Mouse (Mus musculus) heart, embryonic 12.5 days (tissue): ENCODE measurements around the gene Slc22a6. TPM values are rescaled to one million over a fixed set of nuclear protein-coding genes. Genes with fewer than 3 reads are reported as not detected.

ENCODE experiments used
- ATAC-seq: fragments of 200-750 bp; cut with Nextera tagmentation; 2 replicates; pipeline ENCODE4 v1.8.0; 2017; ENCODE audit warnings: moderate TSS enrichment, moderate library complexity; ENCODE audit not compliant: insufficient number of reproducible peaks, low FRiP score
- H3K27ac ChIP-seq: fragments of 300-500 bp; sonication (generic); 2 replicates; pipeline ENCODE4 v1.5.1; 2016; ENCODE audit warnings: mild to moderate bottlenecking, moderate library complexity; ENCODE audit not compliant: poor library complexity, severe bottlenecking
- H3K27me3 ChIP-seq: fragments of 300-500 bp; sonication (generic); replicated peaks from 2 replicates; pipeline ENCODE4 v1.6.1; 2016; ENCODE audit warnings: mild to moderate bottlenecking, moderate library complexity
- H3K36me3 ChIP-seq: fragments of 300-500 bp; sonication (generic); 2 replicates; pipeline ENCODE4 v1.6.1; 2016; ENCODE audit warnings: mild to moderate bottlenecking, moderate library complexity
- H3K4me1 ChIP-seq: fragments of 300-500 bp; sonication (generic); replicated peaks from 2 replicates; pipeline ENCODE4 v1.6.1; 2016; ENCODE audit warnings: mild to moderate bottlenecking
- H3K4me2 ChIP-seq: fragments of 300-500 bp; sonication (generic); 2 replicates; pipeline ENCODE4 v1.6.1; 2016; ENCODE audit warnings: mild to moderate bottlenecking, moderate library complexity
- H3K4me3 ChIP-seq: fragments of 300-500 bp; sonication (generic); 2 replicates; pipeline ENCODE4 v1.5.1; 2016; ENCODE audit warnings: mild to moderate bottlenecking
- H3K9ac ChIP-seq: fragments of 300-500 bp; sonication (generic); 2 replicates; pipeline ENCODE4 v1.6.1; 2016; ENCODE audit warnings: mild to moderate bottlenecking, moderate library complexity
- H3K9me3 ChIP-seq: fragments of 300-500 bp; sonication (generic); replicated peaks from 2 replicates; pipeline ENCODE4 v1.6.1; 2016; ENCODE audit warnings: mild to moderate bottlenecking, moderate library complexity
- WGBS: fragments of 180-500 bp; shearing (Covaris S2); methylation state at CpG from one replicate; pipeline ENCODE4 v1.1.7; 2016; 5-methylcytosine and 5-hydroxymethylcytosine counted together
- polyA plus RNA-seq: library from polyadenylated mRNA; unstranded; fragments of >200 nt; fragmentation: Nextera tagmentation; extraction: Ambion mirVana; gene quantifications from 2 replicates; pipeline ENCODE4 v1.2.1, GENCODE M21; 2016

Slc22a6 gene
- polyA plus RNA-seq, 1 experiment from 2014 or later: not detected

DNA sequence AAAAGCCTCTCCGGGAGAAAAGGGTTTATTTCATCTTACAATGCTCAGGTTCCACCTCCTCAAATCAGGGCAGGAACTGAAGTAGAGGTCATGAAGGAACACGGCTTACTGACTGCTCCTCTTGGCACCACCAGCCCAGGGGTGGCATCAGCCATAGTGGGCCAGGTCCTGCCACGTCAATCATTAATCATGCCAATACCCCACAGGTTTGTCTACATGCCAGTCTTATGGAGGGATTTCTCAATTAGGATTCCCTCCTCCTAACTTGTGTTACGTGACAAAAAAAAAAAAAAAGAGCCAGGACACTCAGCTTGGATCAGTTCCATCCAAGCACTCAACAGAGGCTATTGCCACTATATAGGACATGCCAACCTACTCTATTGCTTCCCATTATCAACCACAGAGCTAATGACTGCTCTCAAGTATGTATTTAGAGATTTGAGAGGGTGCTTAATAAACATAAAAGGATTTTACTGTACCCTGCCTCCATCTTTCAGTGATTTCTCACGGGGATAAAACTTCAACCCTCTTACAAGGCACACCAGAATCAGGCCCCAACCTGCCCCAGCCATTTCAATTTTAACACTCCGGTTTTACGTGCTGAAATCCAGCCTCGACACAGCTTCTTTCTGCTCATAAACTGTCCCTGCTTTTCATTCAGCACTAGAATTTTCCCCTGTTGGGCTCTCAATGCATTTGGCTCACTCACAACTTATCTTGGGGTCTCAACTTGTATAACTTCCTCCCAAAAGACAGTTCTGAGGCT, 6.3 kb upstream of the Slc22a6 start:
- no peaks in the 10 kb centered on the region for H3K36me3 ChIP-seq
- no peaks in the 10 kb centered on the region for H3K9me3 ChIP-seq
- H3K9ac ChIP-seq: no peak overlapping the region
- H3K27ac ChIP-seq: no peak overlapping the region
- no peak overlapping the region for H3K4me2 ChIP-seq
- H3K4me3 ChIP-seq: no peak overlapping the region
- 0 out of 2 replicates have a peak, but pooled peaks cover 9% of the 10 kb centered on the region for H3K27me3 ChIP-seq
- H3K4me1 ChIP-seq: no peaks in the 10 kb centered on the region
- 82% methylated on average over 8 of the region's 8 CpGs for WGBS
- no peak for ATAC-seq

DNA sequence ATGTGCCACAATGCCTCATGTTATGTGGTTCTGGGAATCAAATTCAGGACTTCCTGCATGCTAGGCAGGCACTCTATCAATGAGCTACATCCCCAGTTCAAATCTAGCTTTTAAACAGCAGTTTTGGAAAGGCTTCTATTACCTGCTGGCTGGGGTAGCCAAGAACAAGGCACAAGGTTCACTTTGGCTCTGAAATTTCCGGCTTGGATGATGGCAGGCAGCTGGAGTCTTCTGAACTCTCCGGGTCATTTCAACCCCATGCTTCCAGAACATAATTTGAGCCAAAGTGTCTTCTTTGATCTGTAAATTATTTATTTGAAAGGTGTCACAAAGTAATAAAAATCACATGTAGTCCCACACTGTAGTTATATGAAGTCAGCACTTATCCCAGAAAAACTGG, 4.7 kb upstream of the Slc22a6 start:
- WGBS: 75% methylated on average over 2 of the region's 2 CpGs

DNA sequence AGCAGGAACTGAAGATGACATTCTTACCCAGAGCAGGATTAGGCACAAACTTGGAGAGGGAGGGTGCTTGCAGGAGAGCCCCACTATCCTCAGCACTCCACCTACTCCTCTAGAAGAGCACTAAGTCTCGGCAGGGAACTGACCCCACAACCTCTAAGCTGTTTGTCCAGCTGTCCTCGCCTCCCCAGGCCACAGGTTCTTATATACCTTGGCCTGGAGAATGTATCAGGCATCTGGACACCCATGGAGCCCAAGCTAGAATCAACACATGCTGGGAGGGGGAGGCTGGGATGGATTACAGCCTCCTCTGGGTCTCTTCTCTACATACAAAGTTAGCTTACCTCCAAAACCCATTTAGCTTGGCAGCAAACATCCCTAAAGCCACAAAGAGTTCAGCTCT, 3.5 kb upstream of the Slc22a6 start:
- no peak for ATAC-seq

More for the DNA sequence above, 4.7 kb upstream of the Slc22a6 start:
- H3K4me2 ChIP-seq: no peak overlapping the region
- no peak overlapping the region for H3K9ac ChIP-seq
- H3K36me3 ChIP-seq: no peaks in the 10 kb centered on the region
- ATAC-seq: no peak
- no peak overlapping the region for H3K4me3 ChIP-seq
- H3K27ac ChIP-seq: no peak overlapping the region
- 0 out of 2 replicates have a peak, but pooled peaks cover 9% of the 10 kb centered on the region for H3K27me3 ChIP-seq
- no peaks in the 10 kb centered on the region for H3K4me1 ChIP-seq
- H3K9me3 ChIP-seq: no peaks in the 10 kb centered on the region

DNA sequence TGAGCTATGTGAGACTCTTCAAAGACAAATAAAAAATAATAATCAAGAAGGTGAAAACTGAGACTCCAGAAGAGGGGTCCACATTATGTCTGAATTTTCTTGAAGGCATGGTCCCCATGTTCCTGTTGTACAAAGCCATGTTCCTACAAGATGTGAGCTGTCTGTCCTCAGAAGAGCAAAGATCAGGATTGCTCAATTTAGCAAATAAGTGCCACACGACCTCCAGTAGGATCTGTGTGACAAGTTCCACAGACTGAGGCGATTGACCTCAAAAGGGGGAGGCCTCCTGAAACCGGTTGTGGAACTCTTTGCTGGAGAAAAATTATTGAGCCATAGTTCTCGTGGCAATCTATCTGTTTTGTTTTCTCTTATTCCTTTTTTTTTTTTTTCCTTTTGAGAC, 1.5 kb upstream of the Slc22a6 start:
- H3K9ac ChIP-seq: no peak overlapping the region
- H3K27ac ChIP-seq: no peak overlapping the region
- H3K27me3 ChIP-seq: 0 out of 2 replicates have a peak, but pooled peaks cover 9% of the 10 kb centered on the region
- 68% methylated on average over 4 of the region's 4 CpGs for WGBS
- no peaks in the 10 kb centered on the region for H3K9me3 ChIP-seq
- no peaks in the 10 kb centered on the region for H3K36me3 ChIP-seq
- ATAC-seq: no peak
- no peak overlapping the region for H3K4me2 ChIP-seq
- H3K4me1 ChIP-seq: no peaks in the 10 kb centered on the region
- no peak overlapping the region for H3K4me3 ChIP-seq

More for the DNA sequence above, 3.5 kb upstream of the Slc22a6 start:
- 0 out of 2 replicates have a peak, but pooled peaks cover 9% of the 10 kb centered on the region for H3K27me3 ChIP-seq
- H3K27ac ChIP-seq: no peak overlapping the region
- H3K9ac ChIP-seq: no peak overlapping the region
- H3K36me3 ChIP-seq: no peaks in the 10 kb centered on the region
- no peaks in the 10 kb centered on the region for H3K4me1 ChIP-seq
- WGBS: 52% methylated on average over 2 of the region's 2 CpGs
- no peak overlapping the region for H3K4me3 ChIP-seq
- H3K9me3 ChIP-seq: no peaks in the 10 kb centered on the region
- H3K4me2 ChIP-seq: no peak overlapping the region

DNA sequence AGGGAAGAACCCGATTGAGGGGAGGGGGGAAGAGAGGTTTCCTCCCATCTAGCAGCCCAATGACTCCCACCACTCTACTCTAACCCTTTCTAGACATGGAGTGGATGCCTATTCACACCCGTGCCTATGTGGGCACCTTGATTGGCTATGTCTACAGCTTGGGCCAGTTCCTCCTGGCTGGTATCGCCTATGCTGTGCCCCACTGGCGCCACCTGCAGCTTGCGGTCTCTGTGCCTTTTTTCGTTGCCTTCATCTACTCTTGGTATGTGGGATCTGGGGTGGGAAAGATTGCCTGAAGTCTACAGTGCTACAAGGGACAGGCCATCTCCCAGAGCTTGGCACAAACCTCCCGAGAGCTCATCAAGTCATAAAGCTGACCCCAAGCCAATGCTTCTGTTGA, 3.3 kb downstream of the Slc22a6 start:
- Histone ChIP-seq H3K4me2 (no peak overlapping the region), H3K36me3 (no peaks in the 10 kb centered on the region), H3K9me3 (no peaks in the 10 kb centered on the region), H3K4me1 (no peaks in the 10 kb centered on the region), H3K9ac (no peak overlapping the region), H3K27ac (no peak overlapping the region), H3K4me3 (no peak overlapping the region), H3K27me3 (no peaks in the 10 kb centered on the region; the same call in 1 of the 2 replicates)
- no peak for ATAC-seq
- WGBS: 85% methylated on average over 7 of the region's 7 CpGs

- no peak for ATAC-seq
- 64% methylated on average over 2 of the region's 2 CpGs for WGBS
- no peak overlapping the region for H3K4me3 ChIP-seq
- H3K9ac ChIP-seq: no peak overlapping the region
- no peak overlapping the region for H3K27ac ChIP-seq
- no peak overlapping the region for H3K4me2 ChIP-seq
- H3K4me1 ChIP-seq: no peaks in the 10 kb centered on the region
- no peaks in the 10 kb centered on the region; the same call in 1 of the 2 replicates for H3K9me3 ChIP-seq
- H3K36me3 ChIP-seq: no peaks in the 10 kb centered on the region
- no peaks in the 10 kb centered on the region; the same call in none of the 2 replicates for H3K27me3 ChIP-seq
Observed at GRCm38 (mm10) chr19:8630249-8630648, 12.4 kb downstream of the Slc22a6 start.

- WGBS: 71% methylated on average over 6 of the region's 6 CpGs
- Histone ChIP-seq H3K9me3 (no peaks in the 10 kb centered on the region; the same call in 1 of the 2 replicates), H3K27me3 (no peaks in the 10 kb centered on the region; the same call in none of the 2 replicates), H3K9ac (no peak overlapping the region), H3K4me1 (no peaks in the 10 kb centered on the region), H3K4me2 (no peak overlapping the region), H3K4me3 (no peak overlapping the region), H3K27ac (no peak overlapping the region), H3K36me3 (no peaks in the 10 kb centered on the region)
- ATAC-seq: no peak
Observed at GRCm38 (mm10) chr19:8630826-8631225, 13.0 kb downstream of the Slc22a6 start.

DNA sequence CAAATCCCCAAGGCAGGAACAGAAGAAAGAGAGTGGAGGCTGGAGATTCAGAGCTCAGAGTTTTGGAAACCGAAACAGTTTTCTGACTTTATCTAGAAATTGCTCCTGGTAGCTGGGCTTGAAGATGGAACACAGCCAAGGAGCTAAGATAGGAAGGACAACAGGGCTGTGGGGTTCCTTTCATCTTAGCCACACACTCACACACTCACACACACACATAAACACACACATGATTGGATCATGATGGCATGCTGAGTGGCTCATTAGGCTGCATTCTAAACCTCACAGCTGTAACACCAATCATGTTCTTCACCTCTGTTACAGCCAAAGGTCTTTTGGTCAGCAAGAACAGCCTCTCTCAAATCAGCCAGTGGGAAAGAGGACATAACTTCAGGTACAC, 14.2 kb downstream of the Slc22a6 start:
- no peaks in the 10 kb centered on the region for H3K4me1 ChIP-seq
- H3K4me3 ChIP-seq: no peak overlapping the region
- no peak overlapping the region for H3K4me2 ChIP-seq
- no peak overlapping the region for H3K9ac ChIP-seq
- 38% methylated on average over 1 of the region's 1 CpGs for WGBS
- no peaks in the 10 kb centered on the region; the same call in 1 of the 2 replicates for H3K27me3 ChIP-seq
- no peak overlapping the region for H3K27ac ChIP-seq
- H3K9me3 ChIP-seq: no peaks in the 10 kb centered on the region; the same call in 1 of the 2 replicates
- ATAC-seq: no peak
- no peaks in the 10 kb centered on the region for H3K36me3 ChIP-seq

DNA sequence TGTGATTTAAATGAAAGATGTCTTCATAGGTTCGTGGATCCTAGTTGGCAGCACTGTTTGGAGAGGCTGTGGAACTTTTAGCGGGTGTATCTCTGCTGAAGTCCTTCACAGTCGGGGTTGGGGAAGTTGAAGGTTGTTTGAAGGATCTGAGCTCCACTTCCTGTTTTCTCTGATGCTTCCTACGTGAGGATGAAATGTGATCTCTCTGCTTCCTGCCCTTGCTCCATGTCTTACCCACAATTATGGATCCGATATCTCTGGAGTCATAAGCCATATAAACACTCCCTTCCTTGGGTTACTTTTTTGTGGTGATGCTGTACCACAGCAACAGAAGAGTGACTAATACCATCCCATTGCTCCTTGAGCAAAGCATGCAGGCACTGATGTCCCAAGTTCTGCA, 24.2 kb downstream of the Slc22a6 start:
- H3K4me2 ChIP-seq: no peak overlapping the region
- H3K27me3 ChIP-seq: no peaks in the 10 kb centered on the region
- no peak overlapping the region for H3K4me3 ChIP-seq
- ATAC-seq: no peak
- 47% methylated on average over 5 of the region's 5 CpGs for WGBS
- H3K9me3 ChIP-seq: no peaks in the 10 kb centered on the region
- H3K4me1 ChIP-seq: 0 out of 2 replicates have a peak, but pooled peaks cover 6% of the 10 kb centered on the region
- H3K27ac ChIP-seq: no peak overlapping the region
- H3K36me3 ChIP-seq: no peaks in the 10 kb centered on the region
- no peak overlapping the region for H3K9ac ChIP-seq

- H3K4me3 ChIP-seq: no peak overlapping the region
- ATAC-seq: no peak
- no peaks in the 10 kb centered on the region for H3K9me3 ChIP-seq
- no peak overlapping the region for H3K27ac ChIP-seq
- H3K4me2 ChIP-seq: no peak overlapping the region
- H3K4me1 ChIP-seq: 0 out of 2 replicates have a peak, but pooled peaks cover 6% of the 10 kb centered on the region
- H3K27me3 ChIP-seq: no peaks in the 10 kb centered on the region
- no peaks in the 10 kb centered on the region for H3K36me3 ChIP-seq
- no peak overlapping the region for H3K9ac ChIP-seq
- 67% methylated on average over 2 of the region's 2 CpGs for WGBS
Observed at GRCm38 (mm10) chr19:8646393-8646792, 28.6 kb downstream of the Slc22a6 start.

DNA sequence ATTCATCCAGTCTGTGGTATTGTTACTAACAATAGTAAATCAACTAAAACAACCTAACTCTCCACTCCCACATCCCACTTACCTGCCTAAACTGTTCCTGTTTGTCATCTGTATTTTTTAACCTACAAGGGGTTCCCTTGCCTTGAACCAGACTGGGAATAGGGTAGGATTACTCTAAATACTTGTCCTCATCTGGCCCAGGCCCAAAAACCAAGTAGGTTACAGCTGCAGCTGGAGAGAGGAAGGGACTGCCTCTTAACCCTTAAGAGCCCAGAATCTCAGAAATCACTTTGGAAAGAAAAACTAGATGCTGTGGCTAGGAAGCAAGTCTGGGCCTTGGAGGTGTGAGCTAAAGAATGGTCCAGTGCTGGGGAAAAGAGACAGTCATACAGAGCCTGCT, 38.0 kb downstream of the Slc22a6 start:
- Histone ChIP-seq H3K4me3 (no peak overlapping the region), H3K9me3 (no peaks in the 10 kb centered on the region), H3K27ac (no peak overlapping the region), H3K27me3 (peaks cover 5% of the 10 kb centered on the region; the same call in 1 of the 2 replicates), H3K4me1 (no peaks in the 10 kb centered on the region), H3K9ac (no peak overlapping the region), H3K4me2 (no peak overlapping the region), H3K36me3 (no peaks in the 10 kb centered on the region)
- ATAC-seq: no peak
